Mouse (Mus musculus): ENCODE results near the gene Hdac4. TPM values are rescaled to one million over a fixed set of nuclear protein-coding genes. Genes with fewer than 3 reads are reported as not detected.

Hdac4 gene
- 24.3 and 25.6 TPM in 2 replicates for polyA plus RNA-seq (2015; fragmentation: Nextera tagmentation; extraction: Ambion mirVana)

DNA sequence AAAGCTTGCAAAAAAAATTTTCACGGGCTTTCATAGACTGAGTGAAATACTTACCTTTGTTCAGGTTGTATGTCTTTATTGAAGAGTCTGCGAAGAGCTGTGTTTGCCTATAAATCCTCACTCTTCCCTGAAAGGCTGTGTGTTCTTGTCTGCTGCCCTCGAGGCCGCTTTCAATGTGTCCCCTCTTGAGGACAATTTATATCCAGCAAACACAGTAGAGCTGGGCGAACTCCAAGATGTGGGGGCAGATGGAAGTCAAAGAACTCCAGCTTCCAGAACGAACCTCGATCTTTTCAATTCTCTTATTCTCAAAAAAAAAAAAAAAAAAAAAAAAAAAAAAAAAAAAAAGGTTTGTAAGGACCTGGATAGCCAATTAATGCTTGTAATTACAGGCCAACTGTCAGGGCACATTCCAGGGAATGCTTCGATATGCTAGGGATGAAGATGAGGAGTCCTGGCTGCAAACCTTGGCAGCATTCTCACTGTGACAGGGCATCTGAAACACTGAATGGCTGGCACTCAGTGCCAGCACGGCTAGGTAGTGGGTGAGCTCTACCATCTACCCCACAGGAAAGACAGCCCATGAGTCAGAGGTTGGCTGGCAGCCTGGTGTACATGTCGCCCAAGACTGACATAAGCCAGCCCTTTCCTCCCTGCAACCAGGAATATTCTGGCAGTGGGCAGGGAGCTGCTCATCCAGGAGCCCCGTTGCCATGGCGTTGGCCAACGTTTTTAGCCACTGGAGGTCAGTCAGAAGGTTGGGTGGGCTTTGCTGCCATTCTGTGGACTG is at the start of gene Hdac4:
Gene Hdac4, minus strand, starts transcription at position 340 of the 790 bp plus-strand sequence.
- Histone ChIP-seq H3K4me3 (replicated peaks) (no peak within 1 kb of the TSS), H3K27me3 (peaks cover 17% of the 10 kb centered on the region; the same call in 1 of the 2 replicates), H3K36me3 (no peaks in the 10 kb centered on the region), H3K4me1 (replicated peaks) (peaks cover 4% of the 10 kb centered on the region; the same call in 1 of the 2 replicates), H3K9ac (replicated peaks) (no peak within 1 kb of the TSS), H3K4me2 (replicated peaks) (no peak within 1 kb of the TSS), H3K9me3 (no peaks in the 10 kb centered on the region), H3K27ac (no peak within 1 kb of the TSS)
- no peak for ATAC-seq
- WGBS: 55% methylated on average over 13 of the region's 13 CpGs

DNA sequence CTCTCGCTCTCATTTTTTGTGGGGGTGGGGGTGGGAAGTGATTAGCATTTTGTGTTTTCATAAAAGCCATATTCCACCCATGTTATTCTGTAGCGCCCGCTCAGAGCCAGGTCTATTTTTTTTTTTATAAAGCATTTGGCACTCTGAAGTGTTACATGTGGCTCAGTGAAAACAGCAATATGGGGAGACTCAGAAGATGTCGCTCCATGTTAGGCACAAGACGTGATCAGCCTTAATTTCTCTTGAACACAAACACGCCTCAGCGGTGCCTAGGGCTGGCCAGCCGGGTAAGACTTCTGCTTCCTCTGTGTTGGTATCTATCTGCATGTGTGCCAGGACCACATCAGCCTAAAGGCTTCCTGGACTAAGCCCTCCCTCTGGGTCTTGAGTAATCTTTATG is 48.0 kb upstream of the Hdac4 start:
- 93% methylated on average over 8 of the region's 8 CpGs for WGBS
- H3K27ac ChIP-seq: no peak overlapping the region
- no peaks in the 10 kb centered on the region for H3K9me3 ChIP-seq
- no peak overlapping the region for H3K4me3 ChIP-seq (replicated peaks)
- no peak overlapping the region for H3K9ac ChIP-seq (replicated peaks)
- no peak for ATAC-seq
- no peaks in the 10 kb centered on the region for H3K4me1 ChIP-seq (replicated peaks)
- no peaks in the 10 kb centered on the region for H3K27me3 ChIP-seq
- H3K4me2 ChIP-seq (replicated peaks): no peak overlapping the region
- H3K36me3 ChIP-seq: no peaks in the 10 kb centered on the region

DNA sequence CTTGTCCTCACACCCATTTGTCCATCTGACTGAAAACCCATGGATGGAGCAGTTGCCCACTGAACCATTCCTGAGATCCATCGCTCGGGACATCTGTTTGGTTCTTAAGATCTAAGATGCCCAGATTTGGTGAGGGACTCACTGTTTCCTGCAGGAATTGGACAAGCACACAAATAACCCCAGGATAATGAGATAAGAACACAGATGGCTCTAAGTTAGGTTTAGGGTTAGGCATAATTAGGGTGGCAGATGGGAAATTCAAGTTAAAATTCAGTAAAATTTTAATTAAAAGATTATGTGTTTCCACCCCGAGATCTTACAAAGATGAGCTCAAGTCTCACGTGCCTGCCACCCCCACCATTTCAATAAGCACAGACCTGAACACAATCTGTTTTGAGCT is 44.6 kb upstream of the Hdac4 start:
- 81% methylated on average over 4 of the region's 4 CpGs for WGBS
- Histone ChIP-seq H3K4me1 (replicated peaks) (no peaks in the 10 kb centered on the region), H3K9me3 (no peaks in the 10 kb centered on the region), H3K36me3 (no peaks in the 10 kb centered on the region), H3K27me3 (no peaks in the 10 kb centered on the region), H3K9ac (replicated peaks) (no peak overlapping the region), H3K27ac (no peak overlapping the region), H3K4me2 (replicated peaks) (no peak overlapping the region), H3K4me3 (replicated peaks) (no peak overlapping the region)
- no peak for ATAC-seq

DNA sequence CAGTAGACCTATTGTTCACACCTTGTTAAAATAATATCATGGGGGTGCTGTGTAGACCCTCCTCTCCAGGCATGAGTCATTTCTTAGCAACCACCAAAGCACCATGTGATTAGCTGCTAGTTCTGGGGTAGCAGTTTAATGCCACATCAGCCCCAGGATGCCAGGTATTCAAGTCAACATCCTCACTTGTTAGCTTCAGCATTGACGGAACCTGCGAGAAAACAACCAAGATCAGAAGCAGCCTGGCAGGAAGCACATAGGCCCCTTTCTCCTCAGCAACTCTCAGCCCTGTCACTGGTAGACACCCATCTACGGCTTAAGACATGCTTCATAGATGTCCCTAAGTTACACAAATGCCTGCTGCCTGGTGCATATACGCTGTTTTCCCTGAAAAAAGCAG is 40.1 kb upstream of the Hdac4 start:
- Histone ChIP-seq H3K9ac (replicated peaks) (no peak overlapping the region), H3K27ac (no peak overlapping the region), H3K4me3 (replicated peaks) (no peak overlapping the region), H3K36me3 (no peaks in the 10 kb centered on the region), H3K4me1 (replicated peaks) (no peaks in the 10 kb centered on the region), H3K27me3 (peaks cover 6% of the 10 kb centered on the region; the same call in 1 of the 2 replicates), H3K4me2 (replicated peaks) (no peak overlapping the region), H3K9me3 (no peaks in the 10 kb centered on the region)
- 84% methylated on average over 4 of the region's 4 CpGs for WGBS
- ATAC-seq: no peak

DNA sequence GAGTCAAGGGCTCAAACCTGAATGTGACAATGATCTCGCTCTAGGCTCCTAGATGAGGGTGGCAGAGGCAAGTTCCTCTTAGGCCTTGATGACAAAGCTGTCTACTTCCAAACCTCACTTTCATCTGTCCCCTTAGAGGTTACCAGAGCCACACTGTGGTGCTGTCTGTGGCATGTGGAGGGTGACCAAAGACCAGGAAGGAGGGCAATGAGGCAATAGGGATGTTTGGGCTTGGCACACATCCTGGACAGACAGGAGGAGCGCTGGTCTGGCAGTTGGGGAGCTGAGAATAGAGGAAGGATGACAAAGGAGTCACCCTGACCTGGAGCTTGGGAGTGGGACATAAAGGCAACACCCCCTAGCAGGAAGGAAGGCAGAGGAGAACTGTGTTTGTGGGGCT is 29.8 kb upstream of the Hdac4 start:
- Histone ChIP-seq H3K27me3 (peaks cover 57% of the 10 kb centered on the region), H3K4me1 (replicated peaks) (peaks cover 25% of the 10 kb centered on the region), H3K4me2 (replicated peaks) (no peak overlapping the region), H3K27ac (peak overlapping the region; percentile 77), H3K36me3 (no peaks in the 10 kb centered on the region), H3K9ac (replicated peaks) (no peak overlapping the region), H3K4me3 (replicated peaks) (no peak overlapping the region), H3K9me3 (no peaks in the 10 kb centered on the region; the same call in 1 of the 2 replicates)
- 92% methylated on average over 2 of the region's 2 CpGs for whole genome bisulfite sequencing
- no peak for ATAC-seq

DNA sequence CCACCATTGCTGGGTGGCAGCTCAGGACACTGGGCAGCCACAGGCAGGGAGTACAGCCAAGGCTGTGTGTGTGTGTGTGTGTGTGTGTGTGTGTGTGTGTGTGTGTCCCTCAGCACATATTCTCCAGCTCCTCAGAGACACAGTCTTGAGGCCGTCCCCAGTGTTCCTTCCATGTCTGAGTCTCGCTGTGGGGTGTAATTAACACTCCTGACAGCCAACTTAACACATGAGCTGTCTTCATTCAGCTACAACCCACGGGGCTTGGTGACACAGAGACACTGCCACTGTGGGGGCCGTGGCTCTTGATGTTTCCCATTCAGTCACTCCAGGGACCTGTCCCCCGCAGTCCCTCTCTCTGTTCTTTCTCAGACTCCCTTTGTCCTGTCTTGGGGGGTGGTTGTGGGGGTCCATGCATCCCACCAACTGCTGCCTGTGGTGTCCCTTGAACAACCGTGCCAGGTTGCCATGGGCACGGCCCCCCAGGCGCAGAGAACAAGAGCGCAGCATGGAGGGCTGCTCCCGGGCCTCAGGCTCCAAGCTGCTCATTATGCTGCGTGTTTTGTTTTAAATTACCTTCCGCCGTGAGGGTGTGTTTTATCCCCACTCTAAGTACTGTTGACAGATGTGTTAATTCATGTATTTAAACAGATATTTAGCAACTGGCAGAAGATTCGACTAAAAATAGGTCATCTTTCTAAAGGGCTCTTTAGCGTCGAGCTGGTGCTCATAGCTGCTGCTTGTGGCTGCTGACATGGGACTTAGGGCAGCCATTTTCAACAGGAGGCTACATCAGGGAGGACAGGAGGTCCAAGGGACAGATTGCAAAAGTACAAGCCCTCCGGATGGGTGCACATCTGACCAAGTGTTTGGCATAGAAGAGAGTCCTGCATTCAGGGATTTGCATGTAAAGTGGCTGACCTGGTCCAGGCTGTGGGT is 28.7 kb upstream of the Hdac4 start:
- peak overlapping the region; percentile 7; the same call in 1 of the 2 replicates for H3K4me2 ChIP-seq (replicated peaks)
- peaks cover 49% of the 10 kb centered on the region for H3K27me3 ChIP-seq
- H3K36me3 ChIP-seq: no peaks in the 10 kb centered on the region
- H3K9ac ChIP-seq (replicated peaks): no peak overlapping the region
- 8% methylated on average over 17 of the region's 17 CpGs for WGBS
- H3K4me1 ChIP-seq (replicated peaks): peaks cover 25% of the 10 kb centered on the region
- H3K4me3 ChIP-seq (replicated peaks): no peak overlapping the region
- peak; percentile 90 for ATAC-seq
- peak overlapping the region; percentile 77 for H3K27ac ChIP-seq
- no peaks in the 10 kb centered on the region; the same call in 1 of the 2 replicates for H3K9me3 ChIP-seq

DNA sequence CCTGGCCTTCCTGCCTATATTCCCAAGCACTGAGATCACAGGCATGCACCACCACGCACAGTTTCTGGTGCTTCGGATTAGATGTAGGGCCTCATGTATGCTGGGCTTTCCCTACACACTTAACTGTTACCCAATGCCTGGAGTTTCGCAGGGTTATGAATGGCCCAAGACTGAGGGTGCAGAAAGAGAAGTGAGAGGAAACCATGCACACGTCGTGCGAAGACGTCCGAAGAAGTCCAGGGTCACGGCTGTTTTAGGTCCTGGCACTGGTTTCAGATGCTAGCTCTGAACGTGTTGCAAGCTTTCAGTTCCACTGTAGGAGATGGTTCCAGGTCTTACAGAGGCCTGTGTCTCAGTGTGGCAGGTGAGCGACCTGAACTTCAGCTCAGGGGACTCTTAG is 21.2 kb upstream of the Hdac4 start:
- H3K4me2 ChIP-seq (replicated peaks): no peak overlapping the region
- H3K27me3 ChIP-seq: peaks cover 10% of the 10 kb centered on the region; the same call in 1 of the 2 replicates
- H3K36me3 ChIP-seq: no peaks in the 10 kb centered on the region
- H3K9me3 ChIP-seq: no peaks in the 10 kb centered on the region; the same call in 1 of the 2 replicates
- H3K9ac ChIP-seq (replicated peaks): no peak overlapping the region
- H3K27ac ChIP-seq: no peak overlapping the region
- H3K4me3 ChIP-seq (replicated peaks): no peak overlapping the region
- ATAC-seq: no peak
- H3K4me1 ChIP-seq (replicated peaks): peaks cover 32% of the 10 kb centered on the region
- WGBS: 91% methylated on average over 11 of the region's 11 CpGs

DNA sequence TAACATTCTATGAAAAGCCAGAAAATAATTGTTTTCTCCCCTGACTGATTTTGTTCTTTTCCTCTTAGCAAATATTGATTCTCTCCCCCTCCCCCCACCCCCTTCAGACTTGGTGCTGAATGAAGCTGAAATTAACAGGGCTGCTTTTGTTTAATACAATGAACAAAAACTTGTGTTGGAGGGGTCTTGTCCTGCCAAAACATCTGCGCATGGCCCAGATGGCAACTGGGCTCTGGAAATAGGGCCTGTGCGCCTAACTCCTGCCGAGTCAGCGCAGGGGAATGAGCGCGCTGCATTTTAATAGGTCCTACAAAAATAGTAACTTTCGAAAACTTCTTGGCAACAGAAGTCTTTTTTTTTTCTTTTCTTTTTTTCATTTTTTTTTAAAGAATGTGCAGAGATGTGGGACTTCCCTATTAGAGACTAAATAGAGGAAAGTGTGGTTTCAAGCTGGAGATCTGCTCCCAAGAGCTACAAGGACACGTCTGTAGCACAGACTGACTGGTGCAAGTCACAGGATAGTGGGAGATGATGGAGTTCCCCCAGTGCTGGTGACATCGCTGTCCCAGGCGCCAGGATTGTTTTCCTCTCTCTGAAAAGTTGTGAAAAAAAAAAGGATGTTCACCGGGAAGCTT is 20.6 kb upstream of the Hdac4 start:
- no peaks in the 10 kb centered on the region for H3K9me3 ChIP-seq
- H3K4me2 ChIP-seq (replicated peaks): no peak overlapping the region
- no peak for ATAC-seq
- peaks cover 32% of the 10 kb centered on the region for H3K4me1 ChIP-seq (replicated peaks)
- H3K36me3 ChIP-seq: no peaks in the 10 kb centered on the region
- H3K27ac ChIP-seq: no peak overlapping the region
- H3K9ac ChIP-seq (replicated peaks): no peak overlapping the region
- H3K4me3 ChIP-seq (replicated peaks): no peak overlapping the region
- peaks cover 5% of the 10 kb centered on the region for H3K27me3 ChIP-seq
- 57% methylated on average over 11 of the region's 11 CpGs for WGBS

DNA sequence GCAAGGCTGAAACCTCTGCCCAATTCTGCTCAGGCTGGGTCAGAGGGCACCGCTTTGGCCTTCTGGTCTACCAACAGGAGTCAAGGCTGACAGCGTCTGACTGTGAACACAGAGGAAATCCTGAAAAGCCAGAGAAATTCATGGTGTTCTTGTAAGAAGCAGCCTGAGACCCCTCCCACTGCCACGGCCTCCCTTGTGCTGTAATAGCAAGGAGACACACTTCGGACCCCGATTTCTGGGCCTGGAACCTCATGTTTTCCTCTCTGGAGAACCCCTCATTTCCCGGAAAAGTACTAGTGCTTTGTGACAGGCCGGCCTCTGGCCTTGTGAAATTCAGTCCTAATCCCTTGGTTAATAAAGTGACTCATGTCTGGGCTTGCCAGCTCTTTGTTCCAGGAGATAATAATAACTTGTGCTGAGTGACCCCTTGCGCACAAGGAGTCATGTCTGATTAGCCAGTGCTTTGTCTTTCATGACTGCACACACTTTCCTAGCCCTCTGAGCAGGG is 19.7 kb upstream of the Hdac4 start:
- H3K36me3 ChIP-seq: no peaks in the 10 kb centered on the region
- no peak overlapping the region for H3K4me2 ChIP-seq (replicated peaks)
- H3K9me3 ChIP-seq: no peaks in the 10 kb centered on the region
- H3K4me3 ChIP-seq (replicated peaks): no peak overlapping the region
- WGBS: 74% methylated on average over 8 of the region's 8 CpGs
- ATAC-seq: no peak
- no peak overlapping the region for H3K27ac ChIP-seq
- H3K4me1 ChIP-seq (replicated peaks): peaks cover 32% of the 10 kb centered on the region
- H3K27me3 ChIP-seq: peaks cover 5% of the 10 kb centered on the region
- no peak overlapping the region for H3K9ac ChIP-seq (replicated peaks)

DNA sequence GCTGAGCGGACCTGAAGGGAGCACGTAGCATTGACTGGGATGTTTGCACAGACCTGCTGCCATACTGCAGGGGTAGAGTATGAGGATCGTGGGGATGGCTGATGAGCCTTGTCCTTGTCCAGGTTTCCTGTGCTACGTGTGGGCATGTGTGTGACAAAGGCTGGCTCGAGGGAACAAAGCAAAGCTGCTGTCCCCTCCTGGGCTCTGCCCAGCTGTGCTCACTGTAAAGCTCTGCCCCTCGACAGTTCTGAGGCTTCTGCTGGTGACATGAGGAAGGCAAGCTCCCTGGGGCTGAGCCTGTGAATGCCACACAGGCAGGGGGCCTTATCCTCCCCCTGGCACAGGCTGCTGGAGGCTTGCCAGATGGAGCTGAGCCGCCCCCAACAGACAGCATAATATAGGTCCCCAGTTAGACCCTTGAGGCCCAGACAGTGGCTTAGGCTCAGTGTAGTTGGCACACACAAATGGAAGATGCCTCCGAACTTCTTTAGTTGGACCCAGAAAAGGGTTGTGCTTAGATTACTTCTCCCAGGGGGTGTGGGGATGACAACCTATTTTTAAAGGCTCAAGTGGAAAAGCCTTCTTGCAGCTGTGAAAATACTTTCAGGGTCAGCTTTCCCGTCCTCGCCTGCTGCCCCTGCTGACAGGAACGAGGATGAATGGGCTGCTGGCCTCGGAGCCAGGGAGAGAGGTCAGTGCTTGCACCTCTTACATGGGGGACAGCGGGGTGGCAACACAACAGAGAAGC is 16.7 kb upstream of the Hdac4 start:
- H3K27me3 ChIP-seq: peaks cover 5% of the 10 kb centered on the region
- H3K9ac ChIP-seq (replicated peaks): 0 out of 2 replicates have a peak overlapping the region, but pooled peaks have one; percentile 12
- H3K4me2 ChIP-seq (replicated peaks): no peak overlapping the region; the same call in 1 of the 2 replicates
- no peak overlapping the region for H3K4me3 ChIP-seq (replicated peaks)
- H3K36me3 ChIP-seq: no peaks in the 10 kb centered on the region
- WGBS: 27% methylated on average over 13 of the region's 13 CpGs
- peak overlapping the region; percentile 52 for H3K27ac ChIP-seq
- peak; percentile 79 for ATAC-seq
- H3K9me3 ChIP-seq: no peaks in the 10 kb centered on the region
- peaks cover 37% of the 10 kb centered on the region for H3K4me1 ChIP-seq (replicated peaks)
